Mouse (Mus musculus): ENCODE results near the gene Anp32e.
"Not testable (repeated sequence)": the region's sequence is repeated elsewhere in the genome, so short reads cannot be mapped to it uniquely, and the experiment has no call there.

DNA sequence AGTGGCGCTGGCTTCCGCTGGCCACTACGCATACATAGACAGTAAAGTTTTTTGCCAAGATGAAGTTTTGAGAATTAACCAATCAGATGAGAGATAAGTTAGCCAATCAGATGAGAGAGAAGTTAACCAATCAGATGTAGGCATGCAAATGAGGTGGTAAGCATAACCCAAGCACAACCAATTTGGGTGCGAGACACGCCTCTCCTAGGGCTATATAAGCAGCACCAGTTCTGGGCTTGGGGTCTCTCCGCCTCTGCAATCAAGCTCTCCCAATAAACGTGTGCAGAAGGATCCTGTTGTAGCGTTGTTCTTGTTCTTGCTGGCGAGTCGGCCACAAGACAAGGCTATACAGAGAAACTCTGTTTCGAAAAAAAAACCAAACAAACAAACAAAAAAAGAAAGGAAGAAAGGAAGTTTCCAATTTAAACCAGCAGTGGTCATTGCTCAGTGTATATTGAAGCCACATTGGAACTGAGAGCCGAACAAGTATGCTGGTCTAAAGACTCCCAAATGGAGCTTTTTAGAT is 25.7 kb downstream of the Anp32e start:
- TF ChIP-seq TAL1, GATA1 (IDR thresholded peaks at IDR 0.05; ENCODE audit: low read length): not testable (repeated sequence)
